Mouse (Mus musculus) liver, postnatal 0 days (tissue): ENCODE measurements at regions not wholly inside any gene's neighbourhood (a gene's known extent, or its start where the extent isn't known, plus 50 kb on each side); places are given as distances from the start of the nearest gene placed in this dataset.

Source experiments
- CTCF ChIP-seq: sonication (generic); IDR thresholded peaks from 2 replicates; pipeline ENCODE4 v1.5.1; 2016; ENCODE audit warnings: antibody characterized with exemption, low read depth
- EP300 ChIP-seq: IDR thresholded peaks from 2 replicates; pipeline ENCODE4 v1.6.1; 2016; ENCODE audit warnings: antibody characterized with exemption, low read depth, mild to moderate bottlenecking

DNA sequence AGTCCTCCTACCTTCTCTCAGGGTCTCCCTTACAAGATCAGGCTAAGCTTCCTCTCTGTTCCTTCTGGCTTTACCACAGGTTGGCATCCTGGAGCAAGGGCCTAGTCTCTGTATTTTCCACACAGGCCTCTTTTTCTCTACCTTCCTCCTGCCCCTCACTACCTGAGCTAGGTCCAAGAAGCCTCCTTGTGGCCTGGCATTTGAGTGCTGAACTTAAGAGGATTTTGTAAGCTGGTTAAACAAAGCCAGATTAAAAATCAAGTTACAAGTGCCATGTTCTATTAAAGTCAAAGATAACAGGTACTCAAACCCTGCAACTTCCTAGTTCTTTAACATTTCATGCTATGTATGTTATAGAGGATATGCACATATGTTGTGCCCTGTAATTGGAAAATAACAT, 102.5 kb downstream of the Wdr11 start:
- TF ChIP-seq CTCF (no peak), EP300 (no peak)
